ENCODE assay signal across 11 mouse cellular contexts in genomic region chr9:113122253-113122749, GRCm38 (mm10).
"Had no signal": no experiment of that assay in that cellular context is flagged by ENCODE, and none has a peak within 500 bp of the region (broad histone marks: within the 10 kb centered on the region; RNA-seq: fewer than 3 reads in every experiment).

No protein-coding gene starts in this region.

- H3K4me1 ChIP-seq: intestine, embryonic 15.5 days; limb, embryonic 13.5 days; liver, embryonic 13.5 days; midbrain, embryonic 12.5 days had no signal

- H3K4me2 ChIP-seq: hindbrain, embryonic 14.5 days; intestine, embryonic 15.5 days; limb, embryonic 13.5 days; liver, embryonic 13.5 days; midbrain, embryonic 12.5 days had no signal

- H3K27me3 ChIP-seq: intestine, embryonic 15.5 days; limb, embryonic 13.5 days; liver, embryonic 13.5 days; midbrain, embryonic 12.5 days had no signal

- DNase-seq: layer of hippocampus, adult 9-11 months; layer of hippocampus, postnatal 36 days; liver, embryonic 13.5 days; lung, adult 18-20 months; right cerebral cortex, adult 18-20 months; right cerebral cortex, postnatal 25 days; thymus, postnatal 4 days had no signal

- H3K36me3 ChIP-seq: intestine, embryonic 15.5 days; limb, embryonic 13.5 days; liver, embryonic 13.5 days; midbrain, embryonic 12.5 days had no signal

- H3K9me3 ChIP-seq: intestine, embryonic 15.5 days; limb, embryonic 13.5 days; liver, embryonic 13.5 days; midbrain, embryonic 12.5 days had no signal

- H3K9ac ChIP-seq: hindbrain, embryonic 14.5 days; intestine, embryonic 15.5 days; limb, embryonic 13.5 days; liver, embryonic 13.5 days; midbrain, embryonic 12.5 days had no signal

- H3K27ac ChIP-seq: hindbrain, embryonic 14.5 days; intestine, embryonic 15.5 days; limb, embryonic 13.5 days; liver, embryonic 13.5 days; midbrain, embryonic 12.5 days had no signal

- H3K4me3 ChIP-seq: intestine, embryonic 15.5 days; limb, embryonic 13.5 days; liver, embryonic 13.5 days; midbrain, embryonic 12.5 days had no signal
